ENCODE assay signal across 8 mouse cellular contexts in the genomic region with DNA sequence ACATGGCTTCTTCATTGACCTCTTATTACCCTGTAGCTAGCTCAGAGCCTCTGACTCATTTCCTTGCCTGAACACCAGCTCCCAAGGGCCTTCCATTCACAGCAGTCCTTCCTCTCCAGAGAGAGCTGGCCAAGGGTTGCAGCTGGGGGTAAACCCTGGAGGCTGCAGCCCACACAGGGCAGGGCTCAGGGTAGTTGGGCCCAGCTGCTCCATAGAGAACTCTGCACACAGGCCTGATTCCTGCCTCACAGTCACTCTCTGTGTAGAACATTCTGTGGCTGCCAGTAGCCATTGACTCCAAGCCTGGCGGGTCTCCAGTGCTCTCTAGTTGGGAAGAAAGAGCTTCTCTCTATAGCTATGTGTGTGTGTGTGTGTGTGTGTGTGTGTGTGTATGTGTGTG.
DNase-seq lines count a peak whose midpoint lies in the region; ATAC-seq and TF ChIP-seq lines count a peak whose summit lies in the region.

No protein-coding gene starts in this region.

- peak; percentile 73 for DNase-seq in hindbrain, postnatal 0 days (ENCODE audit: low spot score)
- peak; percentile 82 to 89 for DNase-seq in heart, adult 9 months (ENCODE audit: low spot score in 2 of 2)
- DNase-seq in layer of hippocampus, postnatal 36 days: peak; percentile 29 to 63
- no peak for DNase-seq in embryo, embryonic 10.5 days (ENCODE audit: low spot score)
- no peak for DNase-seq in midbrain, embryonic 14.5 days

- 68% methylated on average over 1 of the region's 1 CpGs for WGBS in hindbrain, postnatal 0 days
- 92% methylated on average over 1 of the region's 1 CpGs for WGBS in hindbrain, embryonic 12.5 days
- WGBS in midbrain, embryonic 14.5 days: 94% methylated on average over 1 of the region's 1 CpGs

- H3K9me3 ChIP-seq in hindbrain, postnatal 0 days (ENCODE audit: low read length): no peaks in the 10 kb centered on the region
- no peaks in the 10 kb centered on the region for H3K9me3 ChIP-seq in hindbrain, embryonic 12.5 days (replicated peaks)
- H3K9me3 ChIP-seq in midbrain, embryonic 14.5 days (ENCODE audit: control insufficient read depth, low read length): no peaks in the 10 kb centered on the region

- peak overlapping the region; percentile 51; the same call in 1 of the 2 replicates for H3K27ac ChIP-seq in hindbrain, postnatal 0 days
- no peak overlapping the region for H3K27ac ChIP-seq in hindbrain, embryonic 12.5 days
- peak overlapping the region; percentile 12; the same call in 1 of the 2 replicates for H3K27ac ChIP-seq in brown adipose tissue, adult 24 weeks (replicated peaks; ENCODE audit: low read depth, low read length)
- no peak overlapping the region for H3K27ac ChIP-seq in midbrain, embryonic 14.5 days (replicated peaks; ENCODE audit: low read depth, low read length)

- H3K27me3 ChIP-seq in hindbrain, postnatal 0 days (ENCODE audit: insufficient read depth, low read length): no peaks in the 10 kb centered on the region
- H3K27me3 ChIP-seq in hindbrain, embryonic 12.5 days: peaks cover 4% of the 10 kb centered on the region; the same call in 1 of the 2 replicates
- no peaks in the 10 kb centered on the region for H3K27me3 ChIP-seq in midbrain, embryonic 14.5 days (ENCODE audit: control insufficient read depth, insufficient read depth, low read length)

- H3K4me3 ChIP-seq in hindbrain, postnatal 0 days (ENCODE audit: low read length): no peak overlapping the region
- H3K4me3 ChIP-seq in hindbrain, embryonic 12.5 days: no peak overlapping the region
- no peak overlapping the region for H3K4me3 ChIP-seq in brown adipose tissue, adult 24 weeks (ENCODE audit: insufficient read depth, low read depth, low read length)
- no peak overlapping the region for H3K4me3 ChIP-seq in midbrain, embryonic 14.5 days (replicated peaks; ENCODE audit: low read depth, low read length)

- no peak overlapping the region for H3K9ac ChIP-seq in hindbrain, postnatal 0 days (replicated peaks; ENCODE audit: low read length)
- no peak overlapping the region for H3K9ac ChIP-seq in hindbrain, embryonic 12.5 days
- no peak overlapping the region for H3K9ac ChIP-seq in midbrain, embryonic 14.5 days (replicated peaks; ENCODE audit: low read length)

- no peak overlapping the region for H3K4me2 ChIP-seq in hindbrain, postnatal 0 days (ENCODE audit: low read depth, low read length)
- no peak overlapping the region for H3K4me2 ChIP-seq in hindbrain, embryonic 12.5 days (replicated peaks)
- H3K4me2 ChIP-seq in midbrain, embryonic 14.5 days (ENCODE audit: low read length): no peak overlapping the region

- no peak for TF ChIP-seq CTCF in hindbrain, postnatal 0 days (IDR thresholded peaks at IDR 0.05; ENCODE audit: low read depth)

- H3K4me1 ChIP-seq in hindbrain, postnatal 0 days (ENCODE audit: insufficient read depth, low read length): no peaks in the 10 kb centered on the region
- H3K4me1 ChIP-seq in hindbrain, embryonic 12.5 days: 0 out of 2 replicates have a peak, but pooled peaks cover 3% of the 10 kb centered on the region
- H3K4me1 ChIP-seq in brown adipose tissue, adult 24 weeks (ENCODE audit: control insufficient read depth, insufficient read depth, insufficient read length, low read length): peaks cover 16% of the 10 kb centered on the region
- H3K4me1 ChIP-seq in midbrain, embryonic 14.5 days (ENCODE audit: control insufficient read depth, insufficient read depth, low read length): no peaks in the 10 kb centered on the region

- no peaks in the 10 kb centered on the region for H3K36me3 ChIP-seq in hindbrain, postnatal 0 days (ENCODE audit: insufficient read depth, low read length)
- H3K36me3 ChIP-seq in hindbrain, embryonic 12.5 days: no peaks in the 10 kb centered on the region
- H3K36me3 ChIP-seq in midbrain, embryonic 14.5 days (ENCODE audit: control insufficient read depth, insufficient read depth, low read length): no peaks in the 10 kb centered on the region

- peak; percentile 88; the same call in 1 of the 2 replicates for ATAC-seq in hindbrain, postnatal 0 days
- no peak for ATAC-seq in hindbrain, embryonic 12.5 days (ENCODE audit: low FRiP score)
- no peak for ATAC-seq in granulocyte monocyte progenitor cell, adult 5-6 weeks (replicated peaks; ENCODE audit: poor library complexity, severe bottlenecking)
- no peak for ATAC-seq in midbrain, embryonic 14.5 days (ENCODE audit: low FRiP score, low TSS enrichment)

Comparison
In these comparisons a context has a peak if more than half of its experiments do, and no peak if none do; other contexts are left out.
1. H3K27ac ChIP-seq: peak in hindbrain, postnatal 0 days (single experiment) and brown adipose tissue, adult 24 weeks (single experiment); none in hindbrain, embryonic 12.5 days (single experiment) and midbrain, embryonic 14.5 days (single experiment).
2. DNase-seq: peak in hindbrain, postnatal 0 days (single experiment), heart, adult 9 months (2 of 2) and layer of hippocampus, postnatal 36 days (2 of 2); none in embryo, embryonic 10.5 days (single experiment) and midbrain, embryonic 14.5 days (single experiment).